Mouse (Mus musculus) skeletal muscle tissue, postnatal 0 days (tissue): ENCODE measurements around the gene Gm10577. TPM values are rescaled to one million over a fixed set of nuclear protein-coding genes. Genes with fewer than 3 reads are reported as not detected.

Source experiments
- polyA plus RNA-seq: library from polyadenylated mRNA; unstranded; fragments of >200 nt; fragmentation: Nextera tagmentation; extraction: Ambion mirVana; gene quantifications from 2 replicates; pipeline ENCODE4 v1.2.1, GENCODE M21; 2015

The Gm10577 gene
- polyA plus RNA-seq: not detected in 2 replicates

DNA sequence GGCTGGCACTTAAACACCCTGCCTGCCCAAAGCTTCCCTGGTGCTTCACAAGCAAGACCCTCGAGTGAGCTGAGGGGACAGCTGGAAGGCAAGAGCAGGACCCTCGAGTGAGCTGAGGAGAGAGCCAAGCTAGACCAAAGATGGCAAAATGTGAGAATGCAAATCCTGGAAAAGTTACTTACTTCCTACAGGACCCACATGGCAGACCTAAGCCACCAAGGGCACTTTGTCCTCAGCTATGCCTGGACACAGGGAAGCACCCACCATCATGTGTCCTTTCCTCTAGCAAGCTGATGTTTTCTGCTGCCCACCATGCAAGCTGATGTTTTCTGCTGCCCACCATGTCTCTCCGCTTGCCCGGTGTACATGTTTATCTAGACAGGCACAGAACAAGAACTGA is at the start of gene Gm10577:
Gm10577 (minus strand) TSS at position 101 of the 400 bp plus-strand sequence.

GRCm38 (mm10) chr4:101068786-101069153 is 48.3 kb upstream of the Gm10577 start, which contains the start of gene Raver2:
TSS of gene Raver2 (plus strand) at chr4:101068983.

Other genes starting within 250 kb of the Gm10577 start
- gene Cachd1, start 244.0 kb downstream of the Gm10577 start, polyA plus RNA-seq: 4.7 and 5.0 TPM in 2 replicates
- 3.1 and 4.0 TPM in 2 replicates for gene Raver2, start 48.3 kb upstream of the Gm10577 start, polyA plus RNA-seq
- 55.8 and 59.0 TPM in 2 replicates for gene Jak1, start 244.6 kb upstream of the Gm10577 start, polyA plus RNA-seq